Mouse (Mus musculus) ES-E14 (cell line): ENCODE measurements at regions not wholly inside any gene's neighbourhood (a gene's known extent, or its start where the extent isn't known, plus 50 kb on each side); places are given as distances from the start of the nearest gene placed in this dataset.

Experiments
- DNase-seq: peaks from one replicate; pipeline ENCODE4 v3.0.0-alpha.2; 2013; ENCODE audit warnings: low read depth, low spot score
- H3K27ac ChIP-seq: 2 replicates; pipeline ENCODE4 v1.5.1; 2012; ENCODE audit warnings: low read depth, mild to moderate bottlenecking, low read length, moderate library complexity, mixed read lengths; ENCODE audit not compliant: poor library complexity, insufficient read depth, severe bottlenecking
- H3K36me3 ChIP-seq: 2 replicates; pipeline ENCODE4 v1.6.1; 2012; ENCODE audit warnings: mild to moderate bottlenecking, low read length, moderate library complexity, mixed read lengths; ENCODE audit not compliant: control insufficient read depth, poor library complexity, insufficient read depth, severe bottlenecking
- H3K4me1 ChIP-seq, 2 experiments: fragments of 150-350 bp in 1 of 2; sonication (generic) in 1 of 2; 2 replicates each; pipeline ENCODE4 v1.6.1; 2012; ENCODE audit warnings: low read length in 2 of 2, mild to moderate bottlenecking in 1 of 2, mixed read lengths in 1 of 2; ENCODE audit not compliant: control insufficient read depth in 2 of 2, insufficient read depth in 2 of 2, poor library complexity in 1 of 2
- H3K4me3 ChIP-seq, 2 experiments: fragments of 150-350 bp in 1 of 2; sonication (generic) in 1 of 2; 2 replicates each; pipeline ENCODE4 v1.5.1; 2012; ENCODE audit warnings: low read length in 2 of 2, low read depth in 1 of 2, mild to moderate bottlenecking in 1 of 2, mixed read lengths in 1 of 2; ENCODE audit not compliant: insufficient read depth in 1 of 2, poor library complexity in 1 of 2, severe bottlenecking in 1 of 2
- H3K9ac ChIP-seq: 2 replicates; pipeline ENCODE4 v1.6.1; 2012; ENCODE audit warnings: low read depth, mild to moderate bottlenecking, low read length, mixed read lengths; ENCODE audit not compliant: poor library complexity, insufficient read depth, severe bottlenecking
- H3K9me3 ChIP-seq: fragments of 150-350 bp; sonication (generic); 2 replicates; pipeline ENCODE4 v1.6.1; 2012; ENCODE audit warnings: low read depth, mild to moderate bottlenecking, low read length; ENCODE audit not compliant: control insufficient read depth, insufficient read depth
- CHD2 ChIP-seq: IDR thresholded peaks from 2 replicates; pipeline ENCODE4 v1.6.1; 2014; ENCODE audit warnings: mild to moderate bottlenecking, low read depth, low read length, inconsistent platforms
- HCFC1 ChIP-seq: IDR thresholded peaks from 2 replicates; pipeline ENCODE4 v1.6.1; 2012; ENCODE audit warnings: low read length, inconsistent platforms, borderline replicate concordance; ENCODE audit not compliant: insufficient read depth
- MAFK ChIP-seq: IDR thresholded peaks from 2 replicates; pipeline ENCODE4 v1.6.1; 2014; ENCODE audit warnings: mild to moderate bottlenecking, low read depth, low read length, inconsistent platforms; ENCODE audit not compliant: insufficient read depth
- ZC3H11A ChIP-seq: IDR thresholded peaks from 2 replicates; pipeline ENCODE4 v1.6.1; 2012; ENCODE audit warnings: low read depth, mild to moderate bottlenecking, inconsistent platforms, low read length, borderline replicate concordance
- ZNF384 ChIP-seq: IDR thresholded peaks from 2 replicates; pipeline ENCODE4 v1.6.1; 2012; ENCODE audit warnings: low read depth, low read length, inconsistent platforms
- in situ Hi-C, 2 experiments: fragments of 600-800 bp; cut with MboI; formaldehyde crosslinking; loops; one replicate each; pipeline ENCODE4 v1.15.1; 2025; ENCODE audit warnings: low sequenced_read_pairs in 2 of 2, inconsistent platforms in 1 of 2; ENCODE audit not compliant: unreplicated experiment in 2 of 2

DNA sequence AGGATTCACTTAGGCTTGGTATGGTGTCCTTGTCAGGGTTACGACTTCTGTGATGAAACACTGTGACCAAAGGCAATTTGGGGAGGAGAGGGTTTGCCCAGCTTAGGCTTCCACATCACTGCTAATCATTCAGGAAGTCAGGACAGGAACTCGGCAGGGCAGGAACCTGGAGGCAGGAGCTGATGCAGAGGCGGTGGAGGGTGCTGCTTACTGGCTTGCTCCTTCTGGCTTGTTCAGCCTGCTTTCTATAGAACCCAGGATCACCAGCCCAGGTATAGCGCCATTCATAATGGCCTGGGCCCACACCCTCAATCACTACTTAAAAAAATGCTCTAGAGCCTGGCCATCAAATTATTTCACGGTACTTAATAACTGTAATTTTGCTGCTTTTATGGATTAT lies 89.6 kb upstream of the Zfp366 start:
- no peak for DNase-seq
- no peak overlapping the region for H3K9ac ChIP-seq
- TF ChIP-seq HCFC1 (no peak), CHD2 (no peak), ZNF384 (no peak), ZC3H11A (no peak), MAFK (no peak)
- peaks cover 4 to 22% of the 10 kb centered on the region in 2 experiments; a peak in 2 of 4 replicates for H3K4me1 ChIP-seq
- H3K27ac ChIP-seq, result no peak overlapping the region
- H3K9me3 ChIP-seq, result no peaks in the 10 kb centered on the region
- H3K36me3 ChIP-seq, result no peaks in the 10 kb centered on the region
- in situ Hi-C loops, result no loop called here
- no peak overlapping the region for H3K4me3 ChIP-seq

- no peak overlapping the region for H3K4me3 ChIP-seq
- H3K9ac ChIP-seq, result no peak overlapping the region
- H3K4me1 ChIP-seq, result peaks cover 4 to 22% of the 10 kb centered on the region in 2 experiments; a peak in 2 of 4 replicates
- H3K9me3 ChIP-seq, result no peaks in the 10 kb centered on the region
- H3K36me3 ChIP-seq, result no peaks in the 10 kb centered on the region
- no peak for DNase-seq
- TF ChIP-seq CHD2 (no peak), ZNF384 (no peak)
- in situ Hi-C loops, result no loop called here
- H3K27ac ChIP-seq, result no peak overlapping the region
Measured at GRCm38 (mm10) chr13:99094221-99094620, 90.4 kb upstream of the Zfp366 start.

GRCm38 (mm10) chr13:99093269-99093668 lies 91.4 kb upstream of the Zfp366 start:
- H3K36me3 ChIP-seq, result no peaks in the 10 kb centered on the region
- H3K9ac ChIP-seq, result no peak overlapping the region
- in situ Hi-C loops, result no loop called here
- TF ChIP-seq HCFC1 (no peak), ZC3H11A (peak; percentile 25; the same call in 1 of the 2 replicates), ZNF384 (no peak)
- H3K4me1 ChIP-seq, result peaks cover 4 to 16% of the 10 kb centered on the region in 2 experiments; a peak in 2 of 4 replicates
- H3K4me3 ChIP-seq, result no peak overlapping the region
- no peak overlapping the region for H3K27ac ChIP-seq
- no peaks in the 10 kb centered on the region for H3K9me3 ChIP-seq
- DNase-seq, result peak; percentile 60

- TF ChIP-seq HCFC1 (no peak), CHD2 (no peak), ZC3H11A (no peak)
- H3K9me3 ChIP-seq, result no peaks in the 10 kb centered on the region
- no peak overlapping the region for H3K4me3 ChIP-seq
- in situ Hi-C loops, result no loop called here
- DNase-seq, result no peak
- H3K36me3 ChIP-seq, result no peaks in the 10 kb centered on the region
- H3K27ac ChIP-seq, result no peak overlapping the region
- H3K9ac ChIP-seq, result peak overlapping the region; percentile 7; the same call in 1 of the 2 replicates
- H3K4me1 ChIP-seq, result peaks cover 4 to 10% of the 10 kb centered on the region in 2 experiments; a peak in 1 of 4 replicates
Measured at GRCm38 (mm10) chr13:99092279-99092930, 92.2 kb upstream of the Zfp366 start.

DNA sequence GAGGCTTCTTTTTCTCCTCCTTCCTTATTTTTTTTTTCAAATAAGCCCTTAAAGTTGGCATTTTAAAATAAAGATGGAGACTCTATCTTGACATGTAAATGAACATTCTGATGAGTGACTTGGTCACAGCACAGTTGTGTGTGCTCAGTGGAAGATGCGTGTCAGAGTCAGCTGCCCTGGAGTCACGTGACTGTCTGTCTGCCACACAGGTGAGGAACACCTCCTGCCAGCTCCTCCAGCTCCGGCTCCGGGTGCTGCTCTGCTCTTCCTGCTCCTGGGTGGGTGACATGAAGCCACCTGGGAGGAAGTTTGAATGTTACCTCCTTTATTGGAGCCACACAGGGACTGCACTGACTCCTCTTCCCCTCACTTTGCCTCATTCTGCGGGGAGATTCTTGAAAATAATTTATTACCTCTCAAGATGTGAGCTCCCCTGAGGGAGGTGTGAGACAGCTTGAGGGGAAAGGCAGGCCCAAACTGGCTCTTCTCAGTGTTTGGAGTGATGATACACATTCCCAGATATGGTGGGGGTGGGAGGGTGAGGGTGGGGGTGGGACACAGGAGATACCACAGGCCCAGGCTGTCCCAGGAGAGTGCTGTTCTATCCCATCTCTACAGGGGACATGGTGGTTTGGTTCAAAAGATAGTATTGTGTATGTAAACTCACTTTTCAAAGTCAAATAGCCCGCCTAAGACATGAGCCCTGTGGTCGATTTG lies 92.9 kb upstream of the Zfp366 start:
- in situ Hi-C loops, result no loop called here
- no peak overlapping the region for H3K27ac ChIP-seq
- H3K9me3 ChIP-seq, result no peaks in the 10 kb centered on the region
- H3K9ac ChIP-seq, result no peak overlapping the region
- TF ChIP-seq ZC3H11A (no peak), CHD2 (no peak), MAFK (no peak)
- no peak for DNase-seq
- no peak overlapping the region for H3K4me3 ChIP-seq
- peaks cover 4 to 9% of the 10 kb centered on the region in 2 experiments; a peak in 1 of 4 replicates for H3K4me1 ChIP-seq
- no peaks in the 10 kb centered on the region for H3K36me3 ChIP-seq
